In genomic region chr4:31076236-31076635, GRCm38 (mm10) we compare ENCODE assay signal across 25 mouse cellular contexts.
A peak's percentile ranks its signal among the peaks of the same experiment; 100 is the strongest.
DNase-seq lines count a peak whose midpoint lies in the region; ATAC-seq and TF ChIP-seq lines count a peak whose summit lies in the region.
"Had no signal": no experiment of that assay in that cellular context is flagged by ENCODE, and none has a peak within 500 bp of the region (broad histone marks: within the 10 kb centered on the region; RNA-seq: fewer than 3 reads in every experiment).

No protein-coding gene starts in this region.

- no peak for TF ChIP-seq CTCF in forebrain, postnatal 0 days (IDR thresholded peaks at IDR 0.05; ENCODE audit: low read depth)

- no peak overlapping the region for H3K27ac ChIP-seq in forebrain, embryonic 13.5 days
- no peak overlapping the region for H3K27ac ChIP-seq in forebrain, embryonic 11.5 days (ENCODE audit: low read depth, low read length)
- H3K27ac ChIP-seq in forebrain, postnatal 0 days (ENCODE audit: low read depth, low read length): no peak overlapping the region
- no peak overlapping the region for H3K27ac ChIP-seq in forebrain, embryonic 12.5 days
- no peak overlapping the region for H3K27ac ChIP-seq in kidney, embryonic 14.5 days (ENCODE audit: low read depth, low read length)
- H3K27ac ChIP-seq: embryonic facial prominence, embryonic 10.5 days; embryonic facial prominence, embryonic 13.5 days; gastrocnemius, adult 2 months; hindbrain, embryonic 12.5 days; hindbrain, embryonic 15.5 days had no signal

- no peak overlapping the region for H3K9ac ChIP-seq in forebrain, embryonic 13.5 days
- H3K9ac ChIP-seq in forebrain, embryonic 11.5 days (ENCODE audit: low read length): no peak overlapping the region
- no peak overlapping the region for H3K9ac ChIP-seq in forebrain, postnatal 0 days
- H3K9ac ChIP-seq in forebrain, embryonic 12.5 days: no peak overlapping the region
- H3K9ac ChIP-seq in kidney, embryonic 14.5 days (ENCODE audit: low read depth, low read length): no peak overlapping the region
- H3K9ac ChIP-seq: embryonic facial prominence, embryonic 13.5 days; hindbrain, embryonic 12.5 days; hindbrain, embryonic 15.5 days had no signal

- no peak overlapping the region for H3K4me3 ChIP-seq in forebrain, embryonic 13.5 days
- no peak overlapping the region for H3K4me3 ChIP-seq in forebrain, embryonic 11.5 days (ENCODE audit: low read depth, low read length)
- H3K4me3 ChIP-seq in forebrain, postnatal 0 days (ENCODE audit: low read depth, low read length): no peak overlapping the region
- H3K4me3 ChIP-seq in forebrain, embryonic 12.5 days (replicated peaks): no peak overlapping the region
- H3K4me3 ChIP-seq in kidney, embryonic 14.5 days (ENCODE audit: low read length): no peak overlapping the region
- H3K4me3 ChIP-seq: embryonic facial prominence, embryonic 10.5 days; embryonic facial prominence, embryonic 13.5 days; erythroblast, embryonic 14.5 days; gastrocnemius, adult 2 months; hindbrain, embryonic 12.5 days; hindbrain, embryonic 15.5 days had no signal

- no peaks in the 10 kb centered on the region for H3K9me3 ChIP-seq in forebrain, embryonic 13.5 days (replicated peaks)
- no peaks in the 10 kb centered on the region for H3K9me3 ChIP-seq in forebrain, embryonic 11.5 days (ENCODE audit: control insufficient read depth, low read length)
- no peaks in the 10 kb centered on the region for H3K9me3 ChIP-seq in forebrain, postnatal 0 days (ENCODE audit: low read length)
- no peaks in the 10 kb centered on the region for H3K9me3 ChIP-seq in forebrain, embryonic 12.5 days
- H3K9me3 ChIP-seq in kidney, embryonic 14.5 days (ENCODE audit: control insufficient read depth, low read length): no peaks in the 10 kb centered on the region
- H3K9me3 ChIP-seq: embryonic facial prominence, embryonic 10.5 days; embryonic facial prominence, embryonic 13.5 days; hindbrain, embryonic 12.5 days; hindbrain, embryonic 15.5 days had no signal

- H3K4me1 ChIP-seq in forebrain, embryonic 13.5 days: no peaks in the 10 kb centered on the region
- no peaks in the 10 kb centered on the region for H3K4me1 ChIP-seq in forebrain, embryonic 11.5 days (replicated peaks; ENCODE audit: control insufficient read depth, insufficient read depth, low read length)
- H3K4me1 ChIP-seq in forebrain, postnatal 0 days (ENCODE audit: insufficient read depth): no peaks in the 10 kb centered on the region
- H3K4me1 ChIP-seq in forebrain, embryonic 12.5 days: no peaks in the 10 kb centered on the region
- H3K4me1 ChIP-seq in kidney, embryonic 14.5 days (ENCODE audit: control insufficient read depth, insufficient read depth, low read length): no peaks in the 10 kb centered on the region
- H3K4me1 ChIP-seq: embryonic facial prominence, embryonic 10.5 days; embryonic facial prominence, embryonic 13.5 days; hindbrain, embryonic 12.5 days; hindbrain, embryonic 15.5 days had no signal

- no peak for DNase-seq in forebrain, embryonic 11.5 days (ENCODE audit: low spot score)
- peak; percentile 46 for DNase-seq in forebrain, postnatal 0 days
- peak; percentile 7 to 9 for DNase-seq in right cerebral cortex, adult 2 months (ENCODE audit: low spot score in 2 of 2)
- no peak for DNase-seq in right cerebral cortex, postnatal 25 days
- DNase-seq in brain, embryonic 18.5 days (ENCODE audit: low read depth, low spot score): peak; percentile 39
- DNase-seq: adrenal gland, adult 8-10 months; adrenal gland, postnatal 25 days; cerebellum, adult 11-12 months; cerebellum, adult 8-10 months; cerebellum, postnatal 10 days; cerebellum, postnatal 36 days; embryo, embryonic 11 days; gastrocnemius, adult 2 months; gastrocnemius, postnatal 14 days; heart, adult 11 months had no signal

- H3K36me3 ChIP-seq in forebrain, embryonic 13.5 days (ENCODE audit: poor library complexity, severe bottlenecking): no peaks in the 10 kb centered on the region
- H3K36me3 ChIP-seq in forebrain, embryonic 11.5 days (ENCODE audit: control insufficient read depth, insufficient read depth, low read length): no peaks in the 10 kb centered on the region
- H3K36me3 ChIP-seq in forebrain, postnatal 0 days (ENCODE audit: insufficient read depth): no peaks in the 10 kb centered on the region
- H3K36me3 ChIP-seq in forebrain, embryonic 12.5 days (replicated peaks): no peaks in the 10 kb centered on the region
- no peaks in the 10 kb centered on the region for H3K36me3 ChIP-seq in kidney, embryonic 14.5 days (ENCODE audit: control insufficient read depth, insufficient read depth, low read length)
- H3K36me3 ChIP-seq: embryonic facial prominence, embryonic 10.5 days; embryonic facial prominence, embryonic 13.5 days; hindbrain, embryonic 12.5 days; hindbrain, embryonic 15.5 days had no signal

- ATAC-seq in forebrain, embryonic 13.5 days: 0 out of 2 replicates have a peak, but pooled peaks have one; percentile 43
- ATAC-seq in forebrain, embryonic 11.5 days (replicated peaks; ENCODE audit: low FRiP score): no peak
- no peak for ATAC-seq in forebrain, postnatal 0 days
- ATAC-seq in forebrain, embryonic 12.5 days (ENCODE audit: low FRiP score): no peak
- no peak for ATAC-seq in kidney, embryonic 14.5 days (ENCODE audit: low FRiP score, low TSS enrichment)
- ATAC-seq: activated CD4-positive, CD25-positive, alpha-beta regulatory T cell, adult 4 months had no signal

- no peaks in the 10 kb centered on the region for H3K27me3 ChIP-seq in forebrain, embryonic 13.5 days
- no peaks in the 10 kb centered on the region for H3K27me3 ChIP-seq in forebrain, embryonic 11.5 days (ENCODE audit: control insufficient read depth, insufficient read depth, low read length)
- no peaks in the 10 kb centered on the region for H3K27me3 ChIP-seq in forebrain, postnatal 0 days (ENCODE audit: insufficient read depth, low read length)
- no peaks in the 10 kb centered on the region for H3K27me3 ChIP-seq in forebrain, embryonic 12.5 days
- no peaks in the 10 kb centered on the region for H3K27me3 ChIP-seq in kidney, embryonic 14.5 days (ENCODE audit: control insufficient read depth, insufficient read depth, low read length)
- H3K27me3 ChIP-seq: embryonic facial prominence, embryonic 13.5 days; hindbrain, embryonic 12.5 days; hindbrain, embryonic 15.5 days had no signal

- no peak overlapping the region for H3K4me2 ChIP-seq in forebrain, embryonic 13.5 days
- no peak overlapping the region for H3K4me2 ChIP-seq in forebrain, embryonic 11.5 days (ENCODE audit: low read depth, low read length, severe bottlenecking)
- H3K4me2 ChIP-seq in forebrain, postnatal 0 days (ENCODE audit: low read depth): no peak overlapping the region
- no peak overlapping the region for H3K4me2 ChIP-seq in forebrain, embryonic 12.5 days
- no peak overlapping the region for H3K4me2 ChIP-seq in kidney, embryonic 14.5 days (replicated peaks; ENCODE audit: low read depth, low read length)
- H3K4me2 ChIP-seq: embryonic facial prominence, embryonic 13.5 days; heart, embryonic 11.5 days; hindbrain, embryonic 12.5 days; hindbrain, embryonic 15.5 days had no signal

- 76% methylated on average over 3 of the region's 3 CpGs for WGBS in forebrain, embryonic 13.5 days
- 84% methylated on average over 3 of the region's 3 CpGs for WGBS in forebrain, embryonic 11.5 days
- 55% methylated on average over 3 of the region's 3 CpGs for WGBS in forebrain, postnatal 0 days
- WGBS in forebrain, embryonic 12.5 days: 83% methylated on average over 3 of the region's 3 CpGs
- 89% methylated on average over 3 of the region's 3 CpGs for WGBS in kidney, embryonic 14.5 days

Comparison
In these comparisons a context has a peak if more than half of its experiments do, and no peak if none do; other contexts are left out.
1. DNase-seq: peak in forebrain, postnatal 0 days (single experiment), right cerebral cortex, adult 2 months (2 of 2) and brain, embryonic 18.5 days (single experiment); none in forebrain, embryonic 11.5 days (single experiment) and right cerebral cortex, postnatal 25 days (single experiment).